Mouse (Mus musculus): ENCODE measurements at regions not wholly inside any gene's neighbourhood (a gene's known extent, or its start where the extent isn't known, plus 50 kb on each side); places are given as distances from the start of the nearest gene placed in this dataset.
"Not testable (repeated sequence)": the region's sequence is repeated elsewhere in the genome, so short reads cannot be mapped to it uniquely, and the experiment has no call there.

- 81% methylated on average over 7 of the region's 7 CpGs for WGBS
- TF ChIP-seq CTCF (IDR thresholded peaks at IDR 0.05; ENCODE audit: low read depth) (no peak), EP300 (IDR thresholded peaks at IDR 0.05; ENCODE audit: low read depth) (no peak)
- no peak for ATAC-seq (ENCODE audit: insufficient read depth, low read depth)
- H3K4me1 ChIP-seq (ENCODE audit: control insufficient read depth, insufficient read depth), result no peaks in the 10 kb centered on the region
- no peak overlapping the region for H3K4me3 ChIP-seq (ENCODE audit: low read depth, low read length)
- no peak for DNase-seq (ENCODE audit: low spot score)
- no peak overlapping the region for H3K9ac ChIP-seq (replicated peaks; ENCODE audit: low read depth, low read length)
- H3K36me3 ChIP-seq (replicated peaks; ENCODE audit: control insufficient read depth, insufficient read depth, low read length), result no peaks in the 10 kb centered on the region
- no peak overlapping the region for H3K27ac ChIP-seq (ENCODE audit: low read depth)
- H3K4me2 ChIP-seq (ENCODE audit: low read depth, low read length), result no peak overlapping the region
- no peaks in the 10 kb centered on the region for H3K27me3 ChIP-seq (ENCODE audit: control insufficient read depth, insufficient read depth, low read length)
- no peaks in the 10 kb centered on the region for H3K9me3 ChIP-seq (replicated peaks; ENCODE audit: control insufficient read depth, low read length)
Observed at GRCm38 (mm10) chr2:72662396-72662795, 186.4 kb downstream of the Cdca7 start.

GRCm38 (mm10) chr2:72662979-72663780 is 187.2 kb downstream of the Cdca7 start:
- H3K4me1 ChIP-seq (ENCODE audit: control insufficient read depth, insufficient read depth), result no peaks in the 10 kb centered on the region
- H3K4me2 ChIP-seq (ENCODE audit: low read depth, low read length), result no peak overlapping the region
- whole genome bisulfite sequencing, result 55% methylated on average over 8 of the region's 8 CpGs
- no peak for ATAC-seq (ENCODE audit: insufficient read depth, low read depth)
- no peak for TF ChIP-seq EP300 (IDR thresholded peaks at IDR 0.05; ENCODE audit: low read depth)
- TF ChIP-seq CTCF (IDR thresholded peaks at IDR 0.05; ENCODE audit: low read depth), result no peak
- H3K27ac ChIP-seq (ENCODE audit: low read depth), result no peak overlapping the region
- H3K36me3 ChIP-seq (replicated peaks; ENCODE audit: control insufficient read depth, insufficient read depth, low read length), result no peaks in the 10 kb centered on the region
- no peaks in the 10 kb centered on the region for H3K9me3 ChIP-seq (replicated peaks; ENCODE audit: control insufficient read depth, low read length)
- no peaks in the 10 kb centered on the region for H3K27me3 ChIP-seq (ENCODE audit: control insufficient read depth, insufficient read depth, low read length)
- H3K9ac ChIP-seq (replicated peaks; ENCODE audit: low read depth, low read length), result no peak overlapping the region
- no peak for DNase-seq (ENCODE audit: low spot score)
- no peak overlapping the region for H3K4me3 ChIP-seq (ENCODE audit: low read depth, low read length)

GRCm38 (mm10) chr2:72667396-72667795 is 191.4 kb downstream of the Cdca7 start:
- not testable (repeated sequence) for H3K4me2 ChIP-seq (ENCODE audit: low read depth, low read length); H3K9me3 ChIP-seq (replicated peaks; ENCODE audit: control insufficient read depth, low read length)
- 91% methylated on average over 16 of the region's 16 CpGs for WGBS

GRCm38 (mm10) chr2:72672908-72673901 is 197.2 kb downstream of the Cdca7 start:
- Histone ChIP-seq H3K4me1 (ENCODE audit: control insufficient read depth, insufficient read depth) (0 out of 2 replicates have a peak, but pooled peaks cover 4% of the 10 kb centered on the region), H3K4me3 (ENCODE audit: low read depth, low read length) (no peak overlapping the region), H3K4me2 (ENCODE audit: low read depth, low read length) (no peak overlapping the region), H3K27me3 (ENCODE audit: control insufficient read depth, insufficient read depth, low read length) (no peaks in the 10 kb centered on the region), H3K36me3 (replicated peaks; ENCODE audit: control insufficient read depth, insufficient read depth, low read length) (no peaks in the 10 kb centered on the region), H3K27ac (ENCODE audit: low read depth) (no peak overlapping the region), H3K9me3 (replicated peaks; ENCODE audit: control insufficient read depth, low read length) (no peaks in the 10 kb centered on the region), H3K9ac (replicated peaks; ENCODE audit: low read depth, low read length) (no peak overlapping the region)
- ATAC-seq (ENCODE audit: insufficient read depth, low read depth) (no peak), DNase-seq (ENCODE audit: low spot score) (peak; percentile 45)
- TF ChIP-seq EP300 (IDR thresholded peaks at IDR 0.05; ENCODE audit: low read depth) (no peak), CTCF (IDR thresholded peaks at IDR 0.05; ENCODE audit: low read depth) (no peak)
- WGBS, result 60% methylated on average over 13 of the region's 13 CpGs

More at GRCm38 (mm10) chr2:72667396-72667795, 191.4 kb downstream of the Cdca7 start:
- not testable (repeated sequence) for H3K27me3 ChIP-seq (ENCODE audit: control insufficient read depth, insufficient read depth, low read length); H3K36me3 ChIP-seq (replicated peaks; ENCODE audit: control insufficient read depth, insufficient read depth, low read length); H3K4me3 ChIP-seq (ENCODE audit: low read depth, low read length); H3K27ac ChIP-seq (ENCODE audit: low read depth); DNase-seq (ENCODE audit: low spot score); ATAC-seq (ENCODE audit: insufficient read depth, low read depth); H3K9ac ChIP-seq (replicated peaks; ENCODE audit: low read depth, low read length); H3K4me1 ChIP-seq (ENCODE audit: control insufficient read depth, insufficient read depth)

- H3K4me3 ChIP-seq (ENCODE audit: low read depth, low read length), result no peak overlapping the region
- no peaks in the 10 kb centered on the region for H3K36me3 ChIP-seq (replicated peaks; ENCODE audit: control insufficient read depth, insufficient read depth, low read length)
- no peak overlapping the region for H3K9ac ChIP-seq (replicated peaks; ENCODE audit: low read depth, low read length)
- H3K27me3 ChIP-seq (ENCODE audit: control insufficient read depth, insufficient read depth, low read length), result no peaks in the 10 kb centered on the region
- ATAC-seq (ENCODE audit: insufficient read depth, low read depth) (peak; percentile 55), DNase-seq (ENCODE audit: low spot score) (peak; percentile 35)
- TF ChIP-seq CTCF (IDR thresholded peaks at IDR 0.05; ENCODE audit: low read depth) (no peak), EP300 (IDR thresholded peaks at IDR 0.05; ENCODE audit: low read depth) (no peak)
- 18% methylated on average over 4 of the region's 4 CpGs for WGBS
- H3K4me2 ChIP-seq (ENCODE audit: low read depth, low read length), result no peak overlapping the region
- 0 out of 2 replicates have a peak, but pooled peaks cover 4% of the 10 kb centered on the region for H3K4me1 ChIP-seq (ENCODE audit: control insufficient read depth, insufficient read depth)
- no peak overlapping the region for H3K27ac ChIP-seq (ENCODE audit: low read depth)
- H3K9me3 ChIP-seq (replicated peaks; ENCODE audit: control insufficient read depth, low read length), result no peaks in the 10 kb centered on the region
Observed at GRCm38 (mm10) chr2:72674229-72674628, 198.3 kb downstream of the Cdca7 start.

All from heart, postnatal 0 days (tissue).